Mouse (Mus musculus): Measurements from ENCODE around the gene Pard3b. TPM values are rescaled to one million over a fixed set of nuclear protein-coding genes. Genes with fewer than 3 reads are reported as not detected.

Gene Pard3b
- total RNA-seq, 1 experiment from 2014 or later = 0.57 TPM

DNA sequence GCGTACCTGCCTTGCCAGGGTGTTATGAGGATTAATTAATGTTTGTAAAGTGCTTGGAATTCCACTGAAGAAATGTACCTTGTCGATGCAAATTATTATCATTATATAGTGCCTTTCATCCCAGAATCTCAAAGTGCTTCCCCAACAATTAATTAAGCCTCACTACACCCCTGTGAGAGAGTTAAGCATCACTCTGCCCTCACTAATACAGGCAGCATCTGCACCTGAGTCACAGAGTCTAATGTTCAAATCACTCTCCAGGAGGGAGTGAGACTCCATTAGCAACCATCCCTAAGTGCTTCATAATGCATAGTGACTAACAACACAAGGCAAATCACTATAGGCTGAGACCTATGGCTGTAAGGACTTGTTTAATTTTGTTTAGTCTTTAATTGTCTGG lies 1044.9 kb downstream of the Pard3b start:
- ATAC-seq (replicated peaks; ENCODE audit: insufficient number of reproducible peaks, low FRiP score, low TSS enrichment, poor library complexity, severe bottlenecking) = no peak

- ATAC-seq (replicated peaks; ENCODE audit: insufficient number of reproducible peaks, low FRiP score, low TSS enrichment, poor library complexity, severe bottlenecking) = no peak
Measured at GRCm38 (mm10) chr1:62687511-62687910, 1048.9 kb downstream of the Pard3b start.

GRCm38 (mm10) chr1:62691175-62691574 lies 1052.6 kb downstream of the Pard3b start:
- peak; percentile 52; the same call in 1 of the 2 replicates for ATAC-seq (replicated peaks; ENCODE audit: insufficient number of reproducible peaks, low FRiP score, low TSS enrichment, poor library complexity, severe bottlenecking)

Measured in monocyte, adult 5-6 weeks (primary cell).